Mouse (Mus musculus): ENCODE data around the gene Sh2d1b1.
A peak's percentile ranks its signal among the peaks of the same experiment; 100 is the strongest.
"Not testable (repeated sequence)": the region's sequence is repeated elsewhere in the genome, so short reads cannot be mapped to it uniquely, and the experiment has no call there.

Gene Sh2d1b1

GRCm38 (mm10) chr1:170277016-170277415, at the start of gene Sh2d1b1:
Gene Sh2d1b1 (plus strand): TSS chr1:170277320.
- DNase-seq (ENCODE audit: low spot score in 2 of 2), result no peak

DNA sequence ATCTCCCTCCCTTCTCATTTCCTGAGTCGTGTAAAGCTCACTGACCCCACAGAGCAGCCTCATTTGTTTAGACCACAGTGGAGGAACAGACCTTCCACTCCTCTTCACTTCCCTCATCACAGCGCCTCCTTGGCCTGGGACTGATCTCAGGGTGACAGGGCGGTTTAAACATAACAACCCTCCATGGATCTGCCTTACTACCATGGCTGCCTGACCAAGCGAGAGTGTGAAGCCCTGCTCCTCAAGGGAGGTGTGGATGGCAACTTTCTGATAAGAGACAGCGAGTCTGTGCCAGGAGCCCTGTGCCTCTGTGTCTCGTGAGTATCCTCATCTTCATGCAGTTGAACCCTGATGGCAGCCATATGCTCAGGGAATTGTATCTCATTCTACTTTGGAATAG, 44.4 kb upstream of the Sh2d1b1 start, which contains the start of gene Sh2d1b2:
Gene Sh2d1b2, plus strand, starts transcription at position 62 of the 400 bp plus-strand sequence.
- DNase-seq (ENCODE audit: low spot score in 2 of 2), result not testable (repeated sequence)

GRCm38 (mm10) chr1:170245016-170245415, 32.1 kb upstream of the Sh2d1b1 start:
- DNase-seq (ENCODE audit: low spot score in 2 of 2), result no peak

DNA sequence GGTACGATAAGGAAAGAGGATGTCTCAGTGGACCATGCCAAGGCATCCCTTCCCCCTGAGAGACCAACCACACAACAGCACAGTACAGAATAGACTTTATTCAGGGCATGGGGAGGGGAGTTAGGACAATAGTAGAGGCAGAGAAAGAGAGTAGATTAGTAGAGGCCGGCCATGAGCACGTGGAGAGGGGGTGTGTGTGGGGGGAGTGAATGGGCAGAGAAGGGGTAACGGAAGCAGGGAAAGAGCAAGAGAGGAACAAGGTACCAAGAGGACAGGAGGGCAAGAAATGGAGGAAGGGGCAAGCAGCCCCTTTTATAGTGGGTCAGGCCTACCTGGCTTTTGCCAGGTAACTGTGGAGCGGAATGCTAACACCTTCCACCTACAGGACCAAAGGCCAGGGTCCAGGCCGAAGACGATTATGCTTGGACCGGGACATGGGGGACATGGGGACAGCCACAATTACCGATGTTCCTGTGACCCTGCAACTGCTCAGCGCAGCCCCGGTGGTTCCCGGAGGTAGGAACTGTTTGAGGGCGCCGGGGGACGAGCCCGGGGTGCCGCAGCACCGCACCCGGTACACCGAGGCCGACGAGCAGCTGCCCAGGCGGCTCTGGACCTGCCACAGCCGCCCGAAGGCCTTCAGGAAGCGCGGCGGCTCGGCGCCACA, 22.1 kb upstream of the Sh2d1b1 start:
- DNase-seq (ENCODE audit: low spot score in 2 of 2), result peak in 1 of 2 experiments; percentile 2

GRCm38 (mm10) chr1:170255560-170255910, 21.6 kb upstream of the Sh2d1b1 start:
- DNase-seq (ENCODE audit: low spot score in 2 of 2), result peak; percentile 75 to 86

DNA sequence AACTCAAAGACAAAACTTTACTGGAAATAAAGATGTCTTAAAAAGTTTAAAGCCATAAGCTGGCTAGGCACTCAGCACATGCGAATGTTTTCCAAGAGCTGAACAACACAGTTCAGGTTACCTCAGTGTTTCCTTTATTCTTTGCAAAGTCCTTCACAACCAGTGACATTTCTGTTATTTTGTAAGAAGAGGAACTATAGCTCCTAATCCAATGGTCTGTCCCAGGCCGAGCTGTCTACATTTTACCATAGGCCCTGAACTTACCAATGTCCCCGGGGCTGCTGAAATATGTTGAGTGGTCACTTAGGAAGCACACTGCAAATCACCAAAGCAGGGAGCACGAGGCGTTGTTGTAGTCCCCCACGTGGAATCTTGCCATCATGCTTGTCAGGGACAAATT, 6.8 kb upstream of the Sh2d1b1 start:
- DNase-seq (ENCODE audit: low spot score in 2 of 2), result no peak

GRCm38 (mm10) chr1:170270696-170271095, 6.4 kb upstream of the Sh2d1b1 start:
- no peak for DNase-seq (ENCODE audit: low spot score in 2 of 2)

- no peak for DNase-seq (ENCODE audit: low spot score in 2 of 2)
Observed at GRCm38 (mm10) chr1:170273252-170273651, 3.9 kb upstream of the Sh2d1b1 start.

DNA sequence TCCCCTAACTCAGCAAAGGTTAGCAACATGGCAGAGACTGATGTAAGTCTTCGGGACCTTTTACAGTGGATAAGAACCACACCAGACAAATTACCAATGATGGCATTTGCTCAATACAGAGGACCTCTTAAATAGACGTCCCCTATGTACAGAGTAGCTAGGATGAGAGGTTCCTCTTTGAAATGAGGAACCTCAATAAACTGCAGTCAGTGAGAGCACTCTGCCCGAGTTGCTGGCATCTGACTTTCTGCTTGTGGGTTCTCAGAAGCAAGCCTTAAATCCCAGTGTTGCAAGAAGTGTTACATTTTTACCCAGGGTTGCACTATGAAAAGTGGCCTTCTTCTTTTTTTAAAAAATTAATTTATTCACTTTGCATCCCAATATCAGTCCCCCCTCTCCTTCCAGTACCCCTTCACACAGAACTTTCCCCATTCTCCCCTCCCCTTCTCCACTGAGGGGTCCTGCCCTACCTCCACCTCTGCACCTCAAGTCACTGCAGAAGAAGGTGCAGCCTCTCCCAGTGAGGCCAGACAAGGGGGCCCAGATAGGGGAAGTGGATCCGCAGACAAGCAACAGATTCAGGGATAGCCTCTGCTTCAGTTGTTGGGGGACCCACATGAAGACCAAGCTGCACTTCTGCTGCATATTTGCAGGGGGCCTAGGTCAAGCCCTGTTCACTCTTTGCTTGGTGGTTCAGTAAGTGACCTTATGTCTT, 5.5 kb downstream of the Sh2d1b1 start:
- DNase-seq (ENCODE audit: low spot score in 2 of 2), result no peak

GRCm38 (mm10) chr1:170292239-170292951, 15.3 kb downstream of the Sh2d1b1 start:
- peak; percentile 30 to 31 for DNase-seq (ENCODE audit: low spot score in 2 of 2)

- no peak for DNase-seq (ENCODE audit: low spot score in 2 of 2)
Observed at GRCm38 (mm10) chr1:170293257-170293656, 16.1 kb downstream of the Sh2d1b1 start.

- no peak for DNase-seq (ENCODE audit: low spot score in 2 of 2)
Observed at GRCm38 (mm10) chr1:170294786-170295570, 17.9 kb downstream of the Sh2d1b1 start.

GRCm38 (mm10) chr1:170299496-170299895, 22.4 kb downstream of the Sh2d1b1 start:
- DNase-seq (ENCODE audit: low spot score in 2 of 2), result no peak

DNA sequence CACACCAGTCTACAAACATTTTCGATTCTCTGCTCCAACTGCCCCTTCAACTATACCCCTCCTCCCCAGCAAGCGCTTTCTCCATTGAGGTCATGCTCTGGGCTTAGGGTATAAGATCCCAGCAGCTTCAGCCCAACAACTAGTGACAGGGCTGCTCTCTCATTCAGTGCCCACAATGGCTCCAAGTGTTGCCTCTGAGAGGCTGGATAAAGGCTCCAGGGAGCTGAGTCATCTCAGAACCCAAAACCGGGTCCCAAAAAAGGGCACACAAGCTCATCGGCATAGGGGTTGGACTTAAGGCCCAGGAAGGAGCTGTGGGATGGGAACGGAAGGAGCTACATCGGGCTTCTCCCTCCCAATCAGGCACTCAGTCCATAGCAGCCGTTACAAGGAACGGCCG, 24.6 kb downstream of the Sh2d1b1 start:
- no peak for DNase-seq (ENCODE audit: low spot score in 2 of 2)

- DNase-seq (ENCODE audit: low spot score in 2 of 2), result no peak
Observed at GRCm38 (mm10) chr1:170302456-170302855, 25.3 kb downstream of the Sh2d1b1 start.

- no peak for DNase-seq (ENCODE audit: low spot score in 2 of 2)
Observed at GRCm38 (mm10) chr1:170303103-170303502, 26.0 kb downstream of the Sh2d1b1 start.

- DNase-seq (ENCODE audit: low spot score in 2 of 2), result no peak
Observed at GRCm38 (mm10) chr1:170305002-170305401, 27.9 kb downstream of the Sh2d1b1 start.

GRCm38 (mm10) chr1:170306232-170306631, 29.1 kb downstream of the Sh2d1b1 start, which contains the start of gene Gm7694:
Gene Gm7694 (minus strand): TSS chr1:170306332.
- no peak for DNase-seq (ENCODE audit: low spot score in 2 of 2)

DNA sequence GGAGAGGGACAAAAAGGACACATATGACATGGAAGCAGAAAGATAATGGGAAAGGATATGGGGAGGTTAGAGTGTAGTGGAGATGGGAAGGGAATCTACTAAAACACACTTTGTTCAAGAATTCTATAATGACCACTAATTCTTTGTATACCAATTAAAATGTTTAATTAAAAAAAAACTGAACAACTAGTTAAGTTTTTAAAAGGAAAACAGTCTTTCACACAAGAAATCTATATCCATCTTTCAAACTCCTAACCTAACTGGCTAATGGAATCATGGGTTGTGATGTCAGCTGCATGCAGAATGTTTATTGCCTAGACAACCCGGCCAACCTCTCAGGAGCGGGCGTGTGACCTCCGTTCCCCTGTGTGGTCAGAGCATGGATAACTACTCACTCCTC, 31.4 kb downstream of the Sh2d1b1 start, which contains the start of gene Spata46:
Gene Spata46, plus strand, starts transcription at position 301 of the 400 bp plus-strand sequence.
- DNase-seq (ENCODE audit: low spot score in 2 of 2), result no peak

GRCm38 (mm10) chr1:170311431-170311830, 34.3 kb downstream of the Sh2d1b1 start:
- no peak for DNase-seq (ENCODE audit: low spot score in 2 of 2)

DNA sequence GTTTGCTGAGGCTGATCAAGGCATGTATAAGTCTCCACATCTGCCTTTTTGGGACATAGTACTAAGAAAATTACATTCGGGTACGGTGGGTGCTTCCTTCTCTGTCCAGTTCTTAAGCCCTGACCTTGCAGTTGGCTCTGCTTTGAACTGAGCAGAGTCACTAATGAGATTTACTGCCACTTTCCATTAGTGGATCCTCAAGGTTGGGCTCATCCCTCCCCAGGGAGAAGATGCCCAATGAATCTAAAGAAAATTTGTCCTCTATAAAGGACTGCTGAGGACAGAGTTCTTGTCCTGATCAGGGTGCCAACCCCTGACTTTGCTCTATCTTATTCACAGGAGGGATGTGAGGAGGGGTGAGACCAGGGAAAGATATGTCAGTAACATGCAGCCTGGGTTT, 44.9 kb downstream of the Sh2d1b1 start:
- DNase-seq (ENCODE audit: low spot score in 2 of 2), result no peak

DNA sequence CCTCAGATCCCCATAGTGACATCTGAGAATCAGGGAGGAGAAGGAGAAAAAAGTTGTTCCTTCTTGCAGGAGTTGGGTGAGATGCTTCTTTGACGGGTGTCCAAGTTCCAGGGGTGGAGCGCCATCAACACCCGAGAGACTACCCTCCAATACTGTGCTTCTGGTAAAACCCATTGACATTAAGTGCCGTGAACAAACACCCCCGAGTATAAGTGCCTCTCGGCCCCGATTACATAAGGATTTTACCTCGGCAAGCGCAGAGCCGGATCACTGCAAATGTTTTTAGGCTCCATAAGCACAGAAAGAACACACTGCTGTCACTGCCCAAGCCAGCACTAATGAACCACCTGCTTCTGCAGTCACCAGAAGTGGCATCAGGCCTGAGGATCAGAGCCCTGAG, 45.9 kb downstream of the Sh2d1b1 start:
- DNase-seq (ENCODE audit: low spot score in 2 of 2), result no peak
